Mouse (Mus musculus) limb, embryonic 14.5 days (tissue): ENCODE data around the gene Pxylp1. TPM values are rescaled to one million over a fixed set of nuclear protein-coding genes. Genes with fewer than 3 reads are reported as not detected.

Experiments used
- ATAC-seq: fragments of 200-750 bp; cut with Nextera tagmentation; 2 replicates; pipeline ENCODE4 v1.8.0; 2017; ENCODE audit warnings: low read depth, moderate number of reproducible peaks, moderate TSS enrichment; ENCODE audit not compliant: low FRiP score
- DNase-seq: peaks from one replicate; pipeline ENCODE4 v3.0.0-alpha.2; 2015; ENCODE audit warnings: low spot score
- H3K27ac ChIP-seq: fragments of 300-500 bp; sonication (generic); replicated peaks from 2 replicates; pipeline ENCODE4 v1.5.1; 2014; ENCODE audit warnings: low read depth, mild to moderate bottlenecking, low read length, moderate library complexity, mixed read lengths
- H3K27me3 ChIP-seq: fragments of 300-500 bp; sonication (generic); 2 replicates; pipeline ENCODE4 v1.6.1; 2014; ENCODE audit warnings: low read length, mixed read lengths; ENCODE audit not compliant: control insufficient read depth, insufficient read depth
- H3K36me3 ChIP-seq: fragments of 300-500 bp; sonication (generic); 2 replicates; pipeline ENCODE4 v1.6.1; 2014; ENCODE audit warnings: mild to moderate bottlenecking, low read length, moderate library complexity, mixed read lengths; ENCODE audit not compliant: control insufficient read depth, insufficient read depth
- H3K4me1 ChIP-seq: fragments of 300-500 bp; sonication (generic); 2 replicates; pipeline ENCODE4 v1.6.1; 2014; ENCODE audit warnings: antibody characterized with exemption, low read length, mixed read lengths; ENCODE audit not compliant: control insufficient read depth, insufficient read depth
- H3K4me2 ChIP-seq: fragments of 300-500 bp; sonication (generic); replicated peaks from 2 replicates; pipeline ENCODE4 v1.6.1; 2014; ENCODE audit warnings: low read depth, mild to moderate bottlenecking, low read length, moderate library complexity; ENCODE audit not compliant: severe bottlenecking
- H3K4me3 ChIP-seq: fragments of 300-500 bp; sonication (generic); replicated peaks from 2 replicates; pipeline ENCODE4 v1.5.1; 2014; ENCODE audit warnings: low read length
- H3K9ac ChIP-seq: fragments of 300-500 bp; sonication (generic); 2 replicates; pipeline ENCODE4 v1.6.1; 2014; ENCODE audit warnings: mild to moderate bottlenecking, low read depth, low read length, moderate library complexity; ENCODE audit not compliant: severe bottlenecking
- H3K9me3 ChIP-seq: fragments of 300-500 bp; sonication (generic); 2 replicates; pipeline ENCODE4 v1.6.1; 2016; ENCODE audit warnings: low read length; ENCODE audit not compliant: control insufficient read depth
- POLR2A ChIP-seq: fragments of 200-500 bp; IDR thresholded peaks from 2 replicates; pipeline ENCODE4 v1.8.0; 2012; ENCODE audit warnings: inconsistent platforms, mild to moderate bottlenecking, moderate library complexity, borderline replicate concordance; ENCODE audit not compliant: insufficient read depth, insufficient read length; ENCODE audit errors: extremely low read depth
- WGBS: fragments of 180-500 bp; shearing (Covaris S2); extraction: QIAGEN DNeasy Blood & Tissue Kit; methylation state at CpG from one replicate; pipeline ENCODE4 v1.1.7; 2014; 5-methylcytosine and 5-hydroxymethylcytosine counted together
- polyA plus RNA-seq, 2 experiments: library from polyadenylated mRNA; depleted of rRNA in 1 of 2; stranded (reverse) in 1 of 2; unstranded in 1 of 2; fragments of >200 nt; fragmentation: Nextera tagmentation in 1 of 2; extraction: Ambion mirVana in 1 of 2; gene quantifications; 2 replicates each; pipeline versions ENCODE4 v1.2.1 to v1.2.3; 2012 to 2014

Gene Pxylp1
- polyA plus RNA-seq, 2 experiments: 26.0 to 29.3 TPM

GRCm38 (mm10) chr9:96792543-96792942 is 99.9 kb downstream of the Pxylp1 start:
- H3K27ac ChIP-seq: no peak overlapping the region
- H3K4me2 ChIP-seq: no peak overlapping the region
- no peaks in the 10 kb centered on the region for H3K4me1 ChIP-seq
- no peaks in the 10 kb centered on the region for H3K36me3 ChIP-seq
- no peaks in the 10 kb centered on the region for H3K27me3 ChIP-seq
- H3K4me3 ChIP-seq: no peak overlapping the region
- no peak overlapping the region for H3K9ac ChIP-seq
- TF ChIP-seq POLR2A: no peak
- 80% methylated on average over 2 of the region's 2 CpGs for WGBS
- no peaks in the 10 kb centered on the region for H3K9me3 ChIP-seq
- ATAC-seq (no peak), DNase-seq (no peak)

GRCm38 (mm10) chr9:96790389-96791007 is 102.0 kb downstream of the Pxylp1 start:
- TF ChIP-seq POLR2A: no peak
- H3K4me2 ChIP-seq: no peak overlapping the region
- no peaks in the 10 kb centered on the region for H3K4me1 ChIP-seq
- no peak overlapping the region for H3K9ac ChIP-seq
- 55% methylated on average over 4 of the region's 4 CpGs for WGBS
- H3K9me3 ChIP-seq: no peaks in the 10 kb centered on the region
- no peaks in the 10 kb centered on the region for H3K36me3 ChIP-seq
- no peak overlapping the region for H3K4me3 ChIP-seq
- ATAC-seq (no peak), DNase-seq (no peak)
- H3K27me3 ChIP-seq: no peaks in the 10 kb centered on the region
- no peak overlapping the region for H3K27ac ChIP-seq

DNA sequence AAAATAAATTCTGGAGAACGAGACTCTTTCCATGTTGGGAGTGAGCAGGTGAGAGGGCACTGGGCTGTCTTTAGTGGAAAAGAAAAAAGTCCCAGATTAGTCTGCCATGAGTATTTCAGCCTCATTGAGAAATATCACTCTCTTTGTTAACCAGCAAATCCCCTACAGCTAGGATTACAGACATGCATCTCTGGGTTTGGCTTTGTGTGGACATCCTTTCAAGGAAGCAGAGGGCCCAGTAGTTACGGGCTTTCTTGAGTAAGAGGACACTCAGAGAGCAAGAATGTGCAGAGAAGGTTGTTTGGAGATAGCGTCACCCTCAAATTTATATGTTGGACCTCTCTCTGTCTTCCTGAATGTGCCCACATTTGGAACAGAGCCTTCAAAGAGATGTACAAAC is 102.6 kb downstream of the Pxylp1 start:
- no peak overlapping the region for H3K4me3 ChIP-seq
- no peak for TF ChIP-seq POLR2A
- DNase-seq (no peak), ATAC-seq (no peak)
- H3K4me1 ChIP-seq: no peaks in the 10 kb centered on the region
- no peak overlapping the region for H3K27ac ChIP-seq
- no peaks in the 10 kb centered on the region for H3K9me3 ChIP-seq
- H3K27me3 ChIP-seq: no peaks in the 10 kb centered on the region
- no peak overlapping the region for H3K9ac ChIP-seq
- H3K36me3 ChIP-seq: no peaks in the 10 kb centered on the region
- WGBS: 84% methylated on average over 3 of the region's 3 CpGs
- H3K4me2 ChIP-seq: no peak overlapping the region

DNA sequence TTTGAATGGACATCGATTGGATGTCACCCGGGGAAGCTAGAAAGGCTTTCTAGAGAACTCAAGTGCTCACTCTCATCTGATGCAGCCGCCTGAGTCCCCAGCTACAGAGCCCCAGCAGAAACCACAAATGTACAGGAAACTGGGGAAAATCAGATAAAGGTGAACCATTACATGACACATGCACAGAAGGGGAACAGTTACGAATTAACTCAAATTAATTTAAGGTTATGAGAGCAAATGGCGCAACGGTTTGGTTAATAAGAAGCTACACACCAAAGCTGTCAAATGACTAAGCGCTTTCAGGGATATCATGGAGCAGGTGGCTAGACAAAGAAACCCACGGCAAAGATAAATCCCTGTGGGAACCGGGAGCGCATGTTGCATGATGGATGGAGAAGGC is 104.7 kb downstream of the Pxylp1 start:
- Histone ChIP-seq H3K9me3 (no peaks in the 10 kb centered on the region), H3K4me2 (no peak overlapping the region), H3K36me3 (no peaks in the 10 kb centered on the region), H3K27me3 (no peaks in the 10 kb centered on the region), H3K4me1 (no peaks in the 10 kb centered on the region), H3K27ac (no peak overlapping the region), H3K9ac (no peak overlapping the region), H3K4me3 (no peak overlapping the region)
- ATAC-seq (no peak), DNase-seq (no peak)
- WGBS: 91% methylated on average over 10 of the region's 10 CpGs
- TF ChIP-seq POLR2A: no peak

DNA sequence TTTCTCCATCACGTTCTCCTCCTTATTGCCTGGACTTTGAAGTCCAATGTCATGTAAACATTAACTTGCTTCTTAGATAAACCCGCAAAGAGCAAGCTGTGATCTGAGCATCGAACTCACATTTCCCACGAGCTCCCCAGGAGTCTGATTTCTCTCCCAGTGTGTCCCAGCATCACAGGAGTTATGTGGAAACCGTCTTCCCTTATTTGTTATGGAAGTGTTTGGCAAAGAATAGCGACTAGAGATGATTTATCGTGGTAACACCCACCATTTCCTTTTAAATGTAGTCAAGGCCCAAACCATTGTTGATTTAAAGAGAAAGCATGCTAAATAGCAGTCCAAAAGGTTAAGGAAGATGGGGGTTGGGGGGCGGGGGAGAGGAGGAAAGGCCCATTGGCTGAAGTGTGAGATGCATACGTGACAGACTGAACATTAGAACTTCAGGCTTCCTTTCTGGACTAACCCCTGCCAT is 106.6 kb downstream of the Pxylp1 start:
- Histone ChIP-seq H3K9ac (no peak overlapping the region), H3K4me1 (no peaks in the 10 kb centered on the region), H3K27me3 (no peaks in the 10 kb centered on the region), H3K9me3 (no peaks in the 10 kb centered on the region), H3K4me2 (no peak overlapping the region), H3K36me3 (no peaks in the 10 kb centered on the region), H3K4me3 (no peak overlapping the region), H3K27ac (no peak overlapping the region)
- TF ChIP-seq POLR2A: no peak
- no peak for DNase-seq
- no peak for ATAC-seq
- 59% methylated on average over 9 of the region's 9 CpGs for WGBS

DNA sequence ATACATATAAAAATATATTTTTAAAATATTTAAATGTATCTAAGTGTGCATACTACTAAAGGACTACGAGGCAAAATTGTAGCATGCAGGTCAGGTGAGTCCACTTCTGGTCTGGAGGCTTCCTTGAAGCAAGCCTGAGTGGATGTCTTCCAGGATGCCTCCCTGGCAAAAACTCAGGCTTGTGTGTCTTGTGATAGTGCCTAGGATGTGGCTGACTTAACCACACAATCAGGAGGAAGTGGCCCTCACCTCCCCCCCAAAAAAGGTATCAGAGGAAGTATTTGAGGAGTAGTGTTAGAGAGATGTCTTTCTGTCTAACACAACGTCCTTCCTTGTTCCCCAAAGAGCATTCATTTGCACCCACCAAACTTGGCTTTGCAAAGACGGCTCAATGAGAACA is 107.3 kb downstream of the Pxylp1 start:
- Histone ChIP-seq H3K27ac (no peak overlapping the region), H3K9ac (no peak overlapping the region), H3K4me1 (no peaks in the 10 kb centered on the region), H3K9me3 (no peaks in the 10 kb centered on the region), H3K36me3 (no peaks in the 10 kb centered on the region), H3K4me3 (no peak overlapping the region), H3K4me2 (no peak overlapping the region), H3K27me3 (no peaks in the 10 kb centered on the region)
- 73% methylated on average over 3 of the region's 3 CpGs for WGBS
- TF ChIP-seq POLR2A: no peak
- DNase-seq (no peak), ATAC-seq (no peak)
